Mouse (Mus musculus) urinary bladder, adult 2 months (tissue): ENCODE results near the gene Rbm44. TPM values are rescaled to one million over a fixed set of nuclear protein-coding genes. Genes with fewer than 3 reads are reported as not detected.
A peak's percentile ranks its signal among the peaks of the same experiment; 100 is the strongest.

Experiments used
- DNase-seq: peaks from one replicate; pipeline ENCODE4 v3.0.0; 2022; ENCODE audit warnings: low spot score
- polyA plus RNA-seq: library from polyadenylated mRNA; depleted of rRNA; stranded (reverse); fragments of >200 nt; gene quantifications from 2 replicates; pipeline ENCODE4 v1.2.3, GENCODE M21; 2012; rRNA removed

The Rbm44 gene
- polyA plus RNA-seq, result 0.04 and 0.12 TPM in 2 replicates

- DNase-seq, result no peak
These were observed at the start of gene Rbm44 for GRCm38 (mm10) chr1:91144813-91145212. Rbm44 (plus strand) TSS chr1:91145089.

GRCm38 (mm10) chr1:91095258-91095657 lies 49.6 kb upstream of the Rbm44 start:
- DNase-seq, result no peak

- no peak for DNase-seq
These were observed 49.0 kb upstream of the Rbm44 start for GRCm38 (mm10) chr1:91095853-91096252.

- no peak for DNase-seq
These were observed 48.4 kb upstream of the Rbm44 start for GRCm38 (mm10) chr1:91096490-91096889.

GRCm38 (mm10) chr1:91097283-91097834 lies 47.5 kb upstream of the Rbm44 start:
- DNase-seq, result no peak

- peak; percentile 61 for DNase-seq
These were observed 46.0 kb upstream of the Rbm44 start for GRCm38 (mm10) chr1:91098887-91099286.

- no peak for DNase-seq
These were observed 43.0 kb upstream of the Rbm44 start for GRCm38 (mm10) chr1:91101709-91102440.

- DNase-seq, result no peak
These were observed 41.4 kb upstream of the Rbm44 start for GRCm38 (mm10) chr1:91103366-91103983.

GRCm38 (mm10) chr1:91107548-91107947 lies 37.3 kb upstream of the Rbm44 start:
- no peak for DNase-seq

- no peak for DNase-seq
These were observed 35.6 kb upstream of the Rbm44 start for GRCm38 (mm10) chr1:91109302-91109701.

GRCm38 (mm10) chr1:91112171-91112570 lies 32.7 kb upstream of the Rbm44 start:
- DNase-seq, result no peak

GRCm38 (mm10) chr1:91112606-91113005 lies 32.3 kb upstream of the Rbm44 start:
- DNase-seq, result no peak

- DNase-seq, result no peak
These were observed 22.8 kb upstream of the Rbm44 start for GRCm38 (mm10) chr1:91122121-91122520.

GRCm38 (mm10) chr1:91123004-91123403 lies 21.9 kb upstream of the Rbm44 start:
- DNase-seq, result no peak

- no peak for DNase-seq
These were observed 21.4 kb upstream of the Rbm44 start for GRCm38 (mm10) chr1:91123466-91123865.

GRCm38 (mm10) chr1:91128849-91129248 lies 16.0 kb upstream of the Rbm44 start:
- no peak for DNase-seq

- DNase-seq, result no peak
These were observed 7.9 kb upstream of the Rbm44 start for GRCm38 (mm10) chr1:91137036-91137435.

GRCm38 (mm10) chr1:91151509-91151908 lies 6.6 kb downstream of the Rbm44 start:
- no peak for DNase-seq

GRCm38 (mm10) chr1:91166798-91167197 lies 21.9 kb downstream of the Rbm44 start:
- no peak for DNase-seq

- no peak for DNase-seq
These were observed 24.3 kb downstream of the Rbm44 start for GRCm38 (mm10) chr1:91169157-91169556.

- DNase-seq, result no peak
These were observed 29.9 kb downstream of the Rbm44 start for GRCm38 (mm10) chr1:91174796-91175195.

GRCm38 (mm10) chr1:91176026-91176425 lies 31.1 kb downstream of the Rbm44 start:
- no peak for DNase-seq

GRCm38 (mm10) chr1:91176871-91177270 lies 32.0 kb downstream of the Rbm44 start:
- DNase-seq, result no peak
